Mouse (Mus musculus): ENCODE measurements around the gene Erc2. TPM values are rescaled to one million over a fixed set of nuclear protein-coding genes. Genes with fewer than 3 reads are reported as not detected.
A peak's percentile ranks its signal among the peaks of the same experiment; 100 is the strongest.

The Erc2 gene
- polyA plus RNA-seq, 2 experiments: 4.9 to 6.5 TPM

DNA sequence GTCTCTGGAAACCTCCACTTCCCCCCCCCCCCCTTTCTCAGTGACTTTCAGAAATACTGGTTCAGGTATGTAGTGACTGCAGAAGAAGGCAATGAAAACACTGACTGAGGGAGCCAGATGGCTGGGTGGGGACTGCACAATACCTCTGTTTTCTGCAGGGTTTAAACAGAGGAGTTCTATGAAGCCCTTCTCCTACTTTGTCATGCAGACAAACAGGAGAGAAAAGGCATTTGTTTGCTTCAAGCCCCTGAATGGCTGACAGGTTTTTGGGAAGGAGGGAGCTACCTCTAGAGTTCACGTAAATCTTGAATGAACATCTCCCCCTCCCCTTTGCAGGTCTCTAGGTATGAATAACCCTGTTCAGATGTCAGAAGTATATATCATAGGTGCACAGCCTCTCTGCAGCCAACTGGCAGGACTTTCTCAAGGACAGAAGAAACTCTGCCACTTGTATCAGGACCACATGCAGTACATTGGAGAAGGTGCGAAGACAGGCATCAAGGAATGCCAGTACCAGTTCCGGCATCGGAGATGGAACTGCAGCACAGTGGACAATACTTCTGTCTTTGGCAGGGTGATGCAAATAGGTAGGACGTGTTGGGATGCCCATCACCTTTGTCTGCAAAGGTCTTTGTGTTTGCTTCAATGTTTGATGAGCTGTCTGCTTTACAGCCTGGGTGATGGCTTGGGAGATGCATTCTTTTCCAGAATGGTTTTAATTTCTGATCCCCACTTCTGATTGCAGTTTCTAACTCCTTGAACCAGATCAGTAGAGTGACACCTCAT lies 890.8 kb downstream of the Erc2 start:
- TF ChIP-seq POLR2A (IDR thresholded peaks at IDR 0.05; ENCODE audit: borderline replicate concordance, extremely low read depth, insufficient read depth, insufficient read length): no peak
- peak overlapping the region; percentile 99; the same call in 1 of the 2 replicates for H3K27ac ChIP-seq (replicated peaks; ENCODE audit: low read depth, low read length)
- H3K4me1 ChIP-seq (ENCODE audit: control insufficient read depth, insufficient read depth, low read length): peaks cover 10% of the 10 kb centered on the region
- H3K27me3 ChIP-seq (ENCODE audit: control insufficient read depth, insufficient read depth, low read length): no peaks in the 10 kb centered on the region
- H3K9ac ChIP-seq (ENCODE audit: low read depth, low read length, severe bottlenecking): peak overlapping the region; percentile 98
- H3K4me2 ChIP-seq (replicated peaks; ENCODE audit: low read depth, low read length, severe bottlenecking): peak overlapping the region; percentile 82
- no peaks in the 10 kb centered on the region for H3K9me3 ChIP-seq (ENCODE audit: control insufficient read depth, low read length)
- H3K4me3 ChIP-seq (replicated peaks; ENCODE audit: low read length): peak overlapping the region; percentile 87
- ATAC-seq (ENCODE audit: low FRiP score, low read depth) (no peak), DNase-seq (ENCODE audit: low spot score) (no peak)
- H3K36me3 ChIP-seq (ENCODE audit: control insufficient read depth, insufficient read depth, low read length): peaks cover 87% of the 10 kb centered on the region
- 56% methylated on average over 5 of the region's 5 CpGs for WGBS

- Histone ChIP-seq H3K9me3 (ENCODE audit: control insufficient read depth, low read length) (no peaks in the 10 kb centered on the region), H3K4me2 (replicated peaks; ENCODE audit: low read depth, low read length, severe bottlenecking) (peak overlapping the region; percentile 82), H3K36me3 (ENCODE audit: control insufficient read depth, insufficient read depth, low read length) (peaks cover 86% of the 10 kb centered on the region), H3K27ac (replicated peaks; ENCODE audit: low read depth, low read length) (peak overlapping the region; percentile 35; the same call in 1 of the 2 replicates), H3K4me1 (ENCODE audit: control insufficient read depth, insufficient read depth, low read length) (peaks cover 15% of the 10 kb centered on the region), H3K9ac (ENCODE audit: low read depth, low read length, severe bottlenecking) (peak overlapping the region; percentile 98), H3K27me3 (ENCODE audit: control insufficient read depth, insufficient read depth, low read length) (no peaks in the 10 kb centered on the region), H3K4me3 (replicated peaks; ENCODE audit: low read length) (peak overlapping the region; percentile 87)
- DNase-seq (ENCODE audit: low spot score) (no peak), ATAC-seq (ENCODE audit: low FRiP score, low read depth) (no peak)
- 41% methylated on average over 2 of the region's 2 CpGs for whole genome bisulfite sequencing
- no peak for TF ChIP-seq POLR2A (IDR thresholded peaks at IDR 0.05; ENCODE audit: borderline replicate concordance, extremely low read depth, insufficient read depth, insufficient read length)
Measured at GRCm38 (mm10) chr14:28514171-28514570, 891.9 kb downstream of the Erc2 start.

- H3K4me2 ChIP-seq (replicated peaks; ENCODE audit: low read depth, low read length, severe bottlenecking): peak overlapping the region; percentile 82
- no peak for ATAC-seq (ENCODE audit: low FRiP score, low read depth)
- H3K9ac ChIP-seq (ENCODE audit: low read depth, low read length, severe bottlenecking): peak overlapping the region; percentile 98
- H3K27ac ChIP-seq (replicated peaks; ENCODE audit: low read depth, low read length): peak overlapping the region; percentile 35; the same call in 1 of the 2 replicates
- no peaks in the 10 kb centered on the region for H3K27me3 ChIP-seq (ENCODE audit: control insufficient read depth, insufficient read depth, low read length)
- H3K9me3 ChIP-seq (ENCODE audit: control insufficient read depth, low read length): no peaks in the 10 kb centered on the region
- WGBS: 60% methylated on average over 6 of the region's 6 CpGs
- peaks cover 14% of the 10 kb centered on the region for H3K4me1 ChIP-seq (ENCODE audit: control insufficient read depth, insufficient read depth, low read length)
- no peak for TF ChIP-seq POLR2A (IDR thresholded peaks at IDR 0.05; ENCODE audit: borderline replicate concordance, extremely low read depth, insufficient read depth, insufficient read length)
- peaks cover 87% of the 10 kb centered on the region for H3K36me3 ChIP-seq (ENCODE audit: control insufficient read depth, insufficient read depth, low read length)
- DNase-seq (ENCODE audit: low spot score): no peak
- H3K4me3 ChIP-seq (replicated peaks; ENCODE audit: low read length): peak overlapping the region; percentile 87
Measured at GRCm38 (mm10) chr14:28515331-28515730, 893.1 kb downstream of the Erc2 start.

- Histone ChIP-seq H3K9me3 (ENCODE audit: control insufficient read depth, low read length) (no peaks in the 10 kb centered on the region), H3K4me1 (ENCODE audit: control insufficient read depth, insufficient read depth, low read length) (peaks cover 17% of the 10 kb centered on the region), H3K36me3 (ENCODE audit: control insufficient read depth, insufficient read depth, low read length) (peaks cover 93% of the 10 kb centered on the region), H3K9ac (ENCODE audit: low read depth, low read length, severe bottlenecking) (peak overlapping the region; percentile 28), H3K4me2 (replicated peaks; ENCODE audit: low read depth, low read length, severe bottlenecking) (peak overlapping the region; percentile 82), H3K27ac (replicated peaks; ENCODE audit: low read depth, low read length) (peak overlapping the region; percentile 58), H3K4me3 (replicated peaks; ENCODE audit: low read length) (peak overlapping the region; percentile 13; the same call in 1 of the 2 replicates), H3K27me3 (ENCODE audit: control insufficient read depth, insufficient read depth, low read length) (no peaks in the 10 kb centered on the region)
- ATAC-seq (ENCODE audit: low FRiP score, low read depth) (no peak), DNase-seq (ENCODE audit: low spot score) (no peak)
- no peak for TF ChIP-seq POLR2A (IDR thresholded peaks at IDR 0.05; ENCODE audit: borderline replicate concordance, extremely low read depth, insufficient read depth, insufficient read length)
- WGBS: 74% methylated on average over 39 of the region's 39 CpGs
Measured at GRCm38 (mm10) chr14:28517631-28518560, 895.7 kb downstream of the Erc2 start.

- Histone ChIP-seq H3K27me3 (ENCODE audit: control insufficient read depth, insufficient read depth, low read length) (no peaks in the 10 kb centered on the region), H3K4me2 (replicated peaks; ENCODE audit: low read depth, low read length, severe bottlenecking) (no peak overlapping the region), H3K4me3 (replicated peaks; ENCODE audit: low read length) (no peak overlapping the region), H3K36me3 (ENCODE audit: control insufficient read depth, insufficient read depth, low read length) (peaks cover 78% of the 10 kb centered on the region), H3K27ac (replicated peaks; ENCODE audit: low read depth, low read length) (no peak overlapping the region), H3K9me3 (ENCODE audit: control insufficient read depth, low read length) (no peaks in the 10 kb centered on the region), H3K4me1 (ENCODE audit: control insufficient read depth, insufficient read depth, low read length) (peaks cover 24% of the 10 kb centered on the region), H3K9ac (ENCODE audit: low read depth, low read length, severe bottlenecking) (no peak overlapping the region)
- 100% methylated on average over 1 of the region's 1 CpGs for WGBS
- DNase-seq (ENCODE audit: low spot score): no peak
- ATAC-seq (ENCODE audit: low FRiP score, low read depth): no peak
- no peak for TF ChIP-seq POLR2A (IDR thresholded peaks at IDR 0.05; ENCODE audit: borderline replicate concordance, extremely low read depth, insufficient read depth, insufficient read length)
Measured at GRCm38 (mm10) chr14:28521106-28521505, 898.9 kb downstream of the Erc2 start.

Measured in limb, embryonic 14.5 days (tissue).